29 mouse cellular contexts compared by ENCODE assay signal in genomic region chr17:78883291-78883690, GRCm38 (mm10). TPM values are rescaled to one million over a fixed set of nuclear protein-coding genes. Genes with fewer than 3 reads are reported as not detected.
DNase-seq lines count a peak whose midpoint lies in the region; ATAC-seq and TF ChIP-seq lines count a peak whose summit lies in the region.
"Had no signal": no experiment of that assay in that cellular context is flagged by ENCODE, and none has a peak within 500 bp of the region (broad histone marks: within the 10 kb centered on the region; RNA-seq: fewer than 3 reads in every experiment).

No protein-coding gene starts in this region.

- no peak overlapping the region for H3K4me3 ChIP-seq in liver, embryonic 13.5 days (replicated peaks)
- H3K4me3 ChIP-seq in E14TG2a.4 (replicated peaks; ENCODE audit: low read length) = peak overlapping the region; percentile 88; the same call in 1 of the 2 replicates
- H3K4me3 ChIP-seq in embryonic facial prominence, embryonic 13.5 days = no peak overlapping the region

- H3K9ac ChIP-seq in liver, embryonic 13.5 days = no peak overlapping the region
- H3K9ac ChIP-seq in embryonic facial prominence, embryonic 13.5 days = no peak overlapping the region

- H3K4me1 ChIP-seq in liver, embryonic 13.5 days (replicated peaks) = peaks cover 22% of the 10 kb centered on the region
- H3K4me1 ChIP-seq in E14TG2a.4 (replicated peaks; ENCODE audit: low read depth, low read length) = peaks cover 30% of the 10 kb centered on the region
- H3K4me1 ChIP-seq in embryonic facial prominence, embryonic 13.5 days = peaks cover 8% of the 10 kb centered on the region

- ATAC-seq in liver, embryonic 13.5 days (ENCODE audit: low read depth) = no peak
- ATAC-seq in embryonic facial prominence, embryonic 13.5 days (ENCODE audit: insufficient number of reproducible peaks, insufficient read depth, low FRiP score, low TSS enrichment, low read depth) = no peak
- ATAC-seq: hindbrain, embryonic 16.5 days had no signal

- DNase-seq in heart, adult 11 months = peak; percentile 85
- DNase-seq in heart, adult 8-10 months (ENCODE audit: low spot score) = no peak
- no peak for DNase-seq in liver, embryonic 13.5 days
- DNase-seq in liver = no peak
- DNase-seq in kidney, adult 11 months = no peak
- DNase-seq: adrenal gland, postnatal 10 days; cerebellum, adult 11-12 months; cerebellum, adult 9-11 months; gastrocnemius, postnatal 14 days; kidney, postnatal 14 days; layer of hippocampus, adult 9-11 months; liver, postnatal 0 days; right cerebral cortex, postnatal 25 days; spleen, adult 18-20 months had no signal

- no peak overlapping the region for H3K27ac ChIP-seq in liver, embryonic 13.5 days
- no peak overlapping the region for H3K27ac ChIP-seq in embryonic facial prominence, embryonic 13.5 days
- H3K27ac ChIP-seq: forebrain, embryonic 13.5 days; midbrain, embryonic 13.5 days had no signal

- no peak for TF ChIP-seq CTCF in E14TG2a.4 (conservative IDR thresholded peaks at IDR 0.05; ENCODE audit: low read length)

- H3K27me3 ChIP-seq in liver, embryonic 13.5 days = no peaks in the 10 kb centered on the region
- no peaks in the 10 kb centered on the region for H3K27me3 ChIP-seq in E14TG2a.4 (ENCODE audit: insufficient read depth, low read length)
- H3K27me3 ChIP-seq in embryonic facial prominence, embryonic 13.5 days = no peaks in the 10 kb centered on the region
- H3K27me3 ChIP-seq: forebrain, embryonic 13.5 days; limb, embryonic 15.5 days; midbrain, embryonic 13.5 days; Patski had no signal

- 91% methylated on average over 4 of the region's 4 CpGs for WGBS in liver, embryonic 13.5 days (ENCODE audit: insufficient replicate concordance)
- 92% methylated on average over 4 of the region's 4 CpGs for WGBS in embryonic facial prominence, embryonic 13.5 days

- H3K4me2 ChIP-seq in liver, embryonic 13.5 days = peak overlapping the region; percentile 75; the same call in 1 of the 2 replicates
- 0 out of 2 replicates have a peak overlapping the region, but pooled peaks have one; percentile 67 for H3K4me2 ChIP-seq in embryonic facial prominence, embryonic 13.5 days

- no peaks in the 10 kb centered on the region for H3K9me3 ChIP-seq in liver, embryonic 13.5 days (replicated peaks)
- 0 out of 2 replicates have a peak, but pooled peaks cover 3% of the 10 kb centered on the region for H3K9me3 ChIP-seq in E14TG2a.4 (ENCODE audit: low read length)
- H3K9me3 ChIP-seq in embryonic facial prominence, embryonic 13.5 days = no peaks in the 10 kb centered on the region
- H3K9me3 ChIP-seq: forebrain, embryonic 13.5 days; limb, embryonic 10.5 days; limb, embryonic 15.5 days; midbrain, embryonic 13.5 days had no signal

- H3K36me3 ChIP-seq in liver, embryonic 13.5 days = peaks cover 19% of the 10 kb centered on the region
- H3K36me3 ChIP-seq in E14TG2a.4 (ENCODE audit: insufficient read depth, low read length) = peaks cover 5% of the 10 kb centered on the region; the same call in 1 of the 2 replicates
- H3K36me3 ChIP-seq in embryonic facial prominence, embryonic 13.5 days = peaks cover under 1% of the 10 kb centered on the region; the same call in 1 of the 2 replicates
- H3K36me3 ChIP-seq: midbrain, embryonic 13.5 days had no signal

RNA-seq across cellular contexts. Expression of gene Eif2ak2, which starts 0.9 kb away (rescaled TPM):
- total RNA-seq in heart, adult 8-10 months (2022) = 1 to 10 TPM; 7.9 to 9.5 (median 8.2) TPM
- polyA plus RNA-seq in liver, embryonic 13.5 days (2015; fragmentation: Nextera tagmentation; extraction: Ambion mirVana) = 9.4 and 11.5 TPM in 2 replicates
- polyA plus RNA-seq in embryonic facial prominence, embryonic 13.5 days (2015; fragmentation: Nextera tagmentation; extraction: Ambion mirVana) = 15.4 and 16.2 TPM in 2 replicates

RNA-seq across cellular contexts. Expression of gene Sult6b1, which starts 23.5 kb away (rescaled TPM):
- total RNA-seq in heart, adult 8-10 months (2022) = not detected
- 0.10 and 0.13 TPM in 2 replicates for polyA plus RNA-seq in liver, embryonic 13.5 days (2015; fragmentation: Nextera tagmentation; extraction: Ambion mirVana)
- 0.10 and 0.22 TPM in 2 replicates for polyA plus RNA-seq in embryonic facial prominence, embryonic 13.5 days (2015; fragmentation: Nextera tagmentation; extraction: Ambion mirVana)
- total RNA-seq: common myeloid progenitor, adult 5-6 weeks; gastrocnemius, postnatal 14 days; granulocyte monocyte progenitor cell, adult 5-6 weeks; heart, postnatal 25 days; left cerebral cortex, postnatal 10 days; megakaryocyte-erythroid progenitor cell, adult 5-6 weeks had no signal
- polyA plus RNA-seq: hindbrain, embryonic 16.5 days; limb, embryonic 15.5 days; macrophage; neural tube, embryonic 14.5 days had no signal

RNA-seq across cellular contexts. Expression of gene Cebpzos, which starts 33.0 kb away (rescaled TPM):
- 10 to 100 TPM; 64.4 to 75.7 (median 70.8) TPM for total RNA-seq in heart, adult 8-10 months (2022)
- 57.3 and 64.9 TPM in 2 replicates for polyA plus RNA-seq in liver, embryonic 13.5 days (2015; fragmentation: Nextera tagmentation; extraction: Ambion mirVana)
- 119 and 125 TPM in 2 replicates for polyA plus RNA-seq in embryonic facial prominence, embryonic 13.5 days (2015; fragmentation: Nextera tagmentation; extraction: Ambion mirVana)

RNA-seq across cellular contexts. Expression of gene Gpatch11, which starts 47.9 kb away (rescaled TPM):
- 10 to 100 TPM; 23.0 to 35.3 (median 27.9) TPM for total RNA-seq in heart, adult 8-10 months (2022)
- 20.5 and 20.7 TPM in 2 replicates for polyA plus RNA-seq in liver, embryonic 13.5 days (2015; fragmentation: Nextera tagmentation; extraction: Ambion mirVana)
- polyA plus RNA-seq in embryonic facial prominence, embryonic 13.5 days (2015; fragmentation: Nextera tagmentation; extraction: Ambion mirVana) = 56.5 and 59.2 TPM in 2 replicates

RNA-seq across cellular contexts. Expression of gene Heatr5b, which starts 48.1 kb away (rescaled TPM):
- 10 to 100 TPM; 40.3 to 48.0 (median 44.7) TPM for total RNA-seq in heart, adult 8-10 months (2022)
- 4.3 and 4.8 TPM in 2 replicates for polyA plus RNA-seq in liver, embryonic 13.5 days (2015; fragmentation: Nextera tagmentation; extraction: Ambion mirVana)
- 16.3 and 17.5 TPM in 2 replicates for polyA plus RNA-seq in embryonic facial prominence, embryonic 13.5 days (2015; fragmentation: Nextera tagmentation; extraction: Ambion mirVana)
